Mouse (Mus musculus) C2C12 (cell line): Measurements from ENCODE around the gene 4930486L24Rik. TPM values are rescaled to one million over a fixed set of nuclear protein-coding genes. Genes with fewer than 3 reads are reported as not detected.
"Not testable (repeated sequence)": the region's sequence is repeated elsewhere in the genome, so short reads cannot be mapped to it uniquely, and the experiment has no call there.

Experiments
- H3K27me3 ChIP-seq: one replicate; pipeline ENCODE4 v1.6.1; 2011; ENCODE audit not compliant: control insufficient read depth, insufficient read depth, insufficient read length
- H3K36me3 ChIP-seq: one replicate; pipeline ENCODE4 v1.6.1; 2011; ENCODE audit not compliant: control insufficient read depth, insufficient read depth
- H3K4me3 ChIP-seq: one replicate; pipeline ENCODE4 v1.5.1; 2011; ENCODE audit warnings: mild to moderate bottlenecking, control low read depth; ENCODE audit not compliant: poor library complexity, insufficient read depth, severe bottlenecking
- H3K79me2 ChIP-seq: one replicate; pipeline ENCODE4 v1.6.1; 2011; ENCODE audit not compliant: control insufficient read depth, insufficient read depth
- H3K79me3 ChIP-seq: one replicate; pipeline ENCODE4 v1.6.1; 2011; ENCODE audit warnings: low read depth, control low read depth
- H3ac ChIP-seq: one replicate; pipeline ENCODE3; 2011; ENCODE audit warnings: low read depth; ENCODE audit not compliant: control insufficient read depth, insufficient read length
- CEBPB ChIP-seq: IDR thresholded peaks from one replicate; pipeline ENCODE4 v1.6.1; 2011; ENCODE audit warnings: low read depth, mild to moderate bottlenecking, control low read depth, moderate library complexity
- CTCF ChIP-seq: IDR thresholded peaks from one replicate; pipeline ENCODE4 v1.5.1; 2011; ENCODE audit not compliant: control insufficient read depth, insufficient read depth, insufficient read length
- FOSL1 ChIP-seq: IDR thresholded peaks from one replicate; pipeline ENCODE4 v1.8.0; 2011; ENCODE audit warnings: mild to moderate bottlenecking, low read length; ENCODE audit not compliant: poor library complexity, insufficient read depth, severe bottlenecking
- MAX ChIP-seq: IDR thresholded peaks from one replicate; pipeline ENCODE4 v1.6.1; 2011; ENCODE audit warnings: mild to moderate bottlenecking, control low read depth
- MYOD1 ChIP-seq: IDR thresholded peaks from one replicate; pipeline ENCODE4 v1.6.1; 2011; ENCODE audit warnings: low read depth; ENCODE audit not compliant: control insufficient read depth, insufficient read length
- MYOG ChIP-seq: IDR thresholded peaks from one replicate; pipeline ENCODE4 v1.6.1; 2011; ENCODE audit not compliant: control insufficient read depth, insufficient read length; ENCODE audit errors: extremely low read depth
- USF1 ChIP-seq: IDR thresholded peaks from one replicate; pipeline ENCODE4 v1.6.1; 2011; ENCODE audit warnings: low read depth, mild to moderate bottlenecking, control low read depth, moderate library complexity
- long read RNA-seq, 2 experiments: library from polyadenylated mRNA; unstranded; transcript quantifications; one replicate each; pipeline ENCODE4 v2.0.0; 2019 to 2020
- polyA plus RNA-seq: library from polyadenylated mRNA; unstranded; fragments of >200 nt; fragmentation: generic; extraction: Trizol; gene quantifications from one replicate; pipeline ENCODE4 v1.2.1, GENCODE M21; 2012; ENCODE audit warnings: missing spikeins

4930486L24Rik gene
- 0.11 TPM for polyA plus RNA-seq
- long read RNA-seq, experiment 1, partial matches to known transcripts, result 0 of 4 reads
- long read RNA-seq, experiment 1, other reads (novel, unspliced or antisense), result 0 of 4 reads
- long read RNA-seq, experiment 2, result 0 reads

DNA sequence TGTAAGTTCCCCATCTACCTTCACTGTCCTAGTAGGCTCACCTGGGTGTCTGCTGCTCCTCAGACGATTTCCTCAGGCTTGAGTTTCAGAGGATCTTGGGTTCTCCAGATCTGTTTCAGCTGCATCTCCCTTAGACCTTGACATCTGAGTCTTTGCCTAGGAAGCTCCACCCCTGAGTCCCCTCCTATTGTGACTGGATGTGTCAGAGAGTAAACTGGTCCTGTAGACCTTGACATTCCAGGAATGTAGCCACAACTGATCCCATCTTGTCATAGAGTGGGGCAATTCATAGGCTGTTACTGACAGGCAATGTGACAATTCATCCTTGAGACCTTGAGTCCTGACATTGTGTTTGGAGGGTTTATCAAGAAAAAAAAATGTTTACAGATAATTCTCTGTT is at the start of gene 4930486L24Rik:
Gene 4930486L24Rik, minus strand, starts transcription at position 195 of the 400 bp plus-strand sequence.
- H3K4me3 ChIP-seq, result no peak within 1 kb of the TSS
- TF ChIP-seq MYOD1 (no peak), USF1 (no peak), MYOG (no peak), FOSL1 (no peak), MAX (no peak), CEBPB (no peak), CTCF (no peak)
- H3K79me3 ChIP-seq, result no peaks in the 10 kb centered on the region
- H3K27me3 ChIP-seq, result no peaks in the 10 kb centered on the region
- H3K79me2 ChIP-seq, result no peaks in the 10 kb centered on the region
- H3K36me3 ChIP-seq, result no peaks in the 10 kb centered on the region
- H3ac ChIP-seq, result no peak within 1 kb of the TSS

DNA sequence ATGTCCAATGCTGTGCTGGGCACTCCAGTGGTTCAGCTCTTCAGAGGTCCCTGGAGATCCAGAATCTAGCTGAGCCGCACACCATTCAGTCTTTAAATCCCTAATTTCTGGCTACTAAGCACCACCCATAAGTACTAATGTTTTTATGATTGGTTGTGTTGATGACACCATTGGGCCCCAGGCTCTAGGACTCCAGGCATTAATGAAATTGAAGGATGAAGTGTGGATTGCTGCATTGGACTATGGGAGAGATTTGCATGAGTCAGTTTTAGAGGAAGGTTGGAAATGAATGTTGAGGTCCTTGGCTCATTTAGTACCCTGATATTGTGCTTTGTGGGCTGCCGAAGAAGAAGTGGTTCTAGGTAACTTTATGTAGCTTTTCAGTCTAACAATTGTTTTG is 40.5 kb upstream of the 4930486L24Rik start, which contains the start of gene Tpbpb:
Gene Tpbpb, minus strand, starts transcription at position 101 of the 400 bp plus-strand sequence.
- not testable (repeated sequence) for H3K27me3 ChIP-seq, H3K36me3 ChIP-seq, H3K79me3 ChIP-seq, H3K79me2 ChIP-seq, H3K4me3 ChIP-seq, H3ac ChIP-seq

DNA sequence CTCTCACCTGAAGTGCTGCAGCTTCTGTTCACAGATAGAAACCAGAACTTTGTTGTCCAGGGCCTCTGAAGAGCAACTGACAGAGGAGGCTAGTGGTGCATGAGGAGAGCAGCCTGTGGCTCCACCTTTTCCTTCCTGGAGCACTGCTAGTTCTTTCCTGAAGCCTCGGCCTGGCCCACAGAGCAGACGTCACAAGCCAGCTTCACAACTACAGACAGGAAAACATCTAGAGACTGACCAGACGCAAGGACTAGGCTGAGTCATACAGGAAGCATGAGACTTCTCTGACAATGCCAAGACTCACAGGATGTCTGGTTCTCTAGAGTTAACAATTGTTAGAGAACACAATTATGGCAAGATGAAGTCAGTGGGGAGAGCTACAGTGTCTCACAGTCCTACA is 33.1 kb upstream of the 4930486L24Rik start, which contains the start of gene Ctla2b:
Gene Ctla2b, minus strand, starts transcription at position 120 of the 400 bp plus-strand sequence.
- no peaks in the 10 kb centered on the region for H3K36me3 ChIP-seq
- H3K79me2 ChIP-seq, result no peaks in the 10 kb centered on the region
- H3K27me3 ChIP-seq, result no peaks in the 10 kb centered on the region
- no peak within 1 kb of the TSS for H3K4me3 ChIP-seq
- no peak within 1 kb of the TSS for H3ac ChIP-seq
- TF ChIP-seq CEBPB, result no peak
- no peak for TF ChIP-seq CTCF
- TF ChIP-seq MAX, result no peak
- TF ChIP-seq MYOG, result no peak
- no peak for TF ChIP-seq USF1
- no peak for TF ChIP-seq MYOD1
- no peak for TF ChIP-seq FOSL1
- no peaks in the 10 kb centered on the region for H3K79me3 ChIP-seq

DNA sequence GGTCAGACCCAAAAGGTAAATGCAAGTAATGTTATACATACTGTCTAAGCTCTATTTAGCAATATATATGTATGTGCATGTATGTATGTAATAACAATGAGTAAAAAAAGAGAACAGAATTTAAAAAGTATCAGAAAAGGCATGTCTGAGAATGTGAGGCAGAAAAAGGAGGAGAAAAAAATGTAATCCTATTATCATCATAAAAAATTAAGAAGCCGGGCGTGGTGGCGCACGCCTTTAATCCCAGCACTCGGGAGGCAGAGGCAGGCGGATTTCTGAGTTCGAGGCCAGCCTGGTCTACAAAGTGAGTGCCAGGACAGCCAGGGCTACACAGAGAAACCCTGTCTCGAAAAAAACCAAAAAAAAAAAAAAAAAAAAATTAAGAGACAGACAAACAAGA is 32.5 kb upstream of the 4930486L24Rik start, which contains the start of gene Gm49392:
Gene Gm49392, minus strand, starts transcription at position 101 of the 400 bp plus-strand sequence.
- not testable (repeated sequence) for H3K4me3 ChIP-seq, H3K79me2 ChIP-seq, H3K36me3 ChIP-seq, H3K27me3 ChIP-seq, H3K79me3 ChIP-seq, H3ac ChIP-seq

DNA sequence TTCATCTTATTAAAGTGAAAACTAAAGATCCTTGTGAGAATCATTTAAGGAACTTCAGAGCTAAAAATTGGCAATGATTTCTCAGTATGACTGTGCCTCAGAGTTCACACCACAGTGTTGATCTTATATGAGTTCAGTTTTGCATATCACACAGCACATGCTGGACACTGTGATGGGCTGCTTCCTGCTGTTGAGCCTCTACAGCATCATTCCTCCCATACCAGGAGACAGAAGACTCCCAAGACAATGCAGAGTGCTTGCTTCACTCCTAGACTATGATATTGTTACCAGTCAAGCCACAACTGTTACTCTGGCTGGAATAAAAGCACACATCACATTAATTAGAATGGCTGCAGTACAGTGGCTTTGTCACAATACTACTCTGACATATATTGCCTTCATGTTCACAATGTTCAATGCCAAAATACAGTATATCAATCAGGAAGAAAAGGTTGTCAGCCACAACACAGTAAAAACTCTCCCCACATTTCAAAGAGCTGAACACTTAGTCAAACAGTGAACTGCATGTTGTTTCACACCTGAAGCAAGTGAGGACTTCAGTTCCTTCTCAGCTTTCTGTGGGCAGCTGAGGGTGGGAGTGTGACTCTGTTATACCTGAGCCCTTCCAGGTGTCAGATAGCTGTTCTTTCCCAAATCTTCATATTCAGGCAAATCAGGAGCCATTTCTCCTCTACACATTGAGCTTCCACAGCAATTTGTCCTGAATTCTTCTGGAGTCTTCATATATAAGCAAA is 31.3 kb upstream of the 4930486L24Rik start:
- TF ChIP-seq MYOD1, result no peak
- TF ChIP-seq USF1, result no peak
- no peak overlapping the region for H3K4me3 ChIP-seq
- H3ac ChIP-seq, result no peak overlapping the region
- no peaks in the 10 kb centered on the region for H3K27me3 ChIP-seq
- H3K79me3 ChIP-seq, result no peaks in the 10 kb centered on the region
- H3K79me2 ChIP-seq, result no peaks in the 10 kb centered on the region
- H3K36me3 ChIP-seq, result no peaks in the 10 kb centered on the region

DNA sequence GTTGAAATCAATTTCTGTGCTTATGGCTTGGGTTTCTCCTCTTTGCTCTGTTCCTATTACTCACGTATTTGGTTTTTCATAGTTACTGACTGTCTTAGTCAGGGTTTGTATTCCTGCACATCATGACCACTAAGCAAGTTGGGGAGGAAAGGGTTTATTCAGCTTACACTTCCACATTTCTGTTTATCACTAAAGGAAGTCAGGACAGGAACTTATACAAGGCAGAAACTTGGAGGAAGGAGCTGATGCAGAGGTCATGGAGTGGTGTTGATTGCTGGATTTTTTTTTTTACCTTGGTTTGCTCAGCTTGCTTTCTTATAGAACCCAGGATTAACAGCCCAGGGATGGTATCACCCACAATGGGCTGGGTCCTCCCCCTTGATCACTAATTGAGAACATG is 28.0 kb upstream of the 4930486L24Rik start:
- H3K79me2 ChIP-seq, result no peaks in the 10 kb centered on the region
- no peaks in the 10 kb centered on the region for H3K79me3 ChIP-seq
- TF ChIP-seq MYOD1, result no peak
- no peak for TF ChIP-seq CTCF
- TF ChIP-seq MYOG, result no peak
- TF ChIP-seq MAX, result no peak
- TF ChIP-seq USF1, result no peak
- TF ChIP-seq CEBPB, result no peak
- TF ChIP-seq FOSL1, result no peak
- H3K36me3 ChIP-seq, result no peaks in the 10 kb centered on the region
- H3K27me3 ChIP-seq, result no peaks in the 10 kb centered on the region
- no peak overlapping the region for H3K4me3 ChIP-seq
- H3ac ChIP-seq, result no peak overlapping the region
